Comparison of ENCODE assay signal across 19 mouse cellular contexts in the genomic region with DNA sequence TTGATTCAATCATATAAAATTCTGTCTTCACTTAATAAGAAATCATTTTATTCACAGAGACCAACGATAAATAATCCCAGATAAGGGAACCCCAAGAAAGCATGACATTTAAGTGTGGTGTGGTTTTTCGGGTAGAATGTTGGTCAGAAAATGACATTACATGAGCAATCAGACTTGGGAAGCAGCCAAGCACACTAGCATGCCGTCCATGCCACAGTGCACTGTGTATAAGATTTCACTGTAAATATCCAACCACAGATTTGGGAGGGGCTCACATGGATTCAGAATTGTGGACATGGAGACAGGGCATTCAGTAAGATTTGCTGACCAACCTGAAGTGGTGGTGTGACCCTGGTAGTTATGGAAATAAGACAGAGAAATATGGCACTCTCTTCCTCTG.
"Had no signal": no experiment of that assay in that cellular context is flagged by ENCODE, and none has a peak within 500 bp of the region (broad histone marks: within the 10 kb centered on the region; RNA-seq: fewer than 3 reads in every experiment).

No protein-coding gene starts in this region.

- H3K27me3 ChIP-seq: liver, embryonic 15.5 days; megakaryocyte, embryonic 14.5 days; midbrain, embryonic 13.5 days; midbrain, embryonic 15.5 days; neural tube, embryonic 12.5 days had no signal

- H3K4me1 ChIP-seq: liver, embryonic 15.5 days; megakaryocyte, embryonic 14.5 days; midbrain, embryonic 13.5 days; midbrain, embryonic 15.5 days; neural tube, embryonic 12.5 days had no signal

- ATAC-seq: liver, postnatal 0 days; midbrain, embryonic 13.5 days; midbrain, embryonic 15.5 days had no signal

- H3K36me3 ChIP-seq: liver, embryonic 15.5 days; midbrain, embryonic 13.5 days; midbrain, embryonic 15.5 days; neural tube, embryonic 12.5 days had no signal

- H3K4me2 ChIP-seq: liver, embryonic 15.5 days; midbrain, embryonic 11.5 days; midbrain, embryonic 13.5 days; midbrain, embryonic 15.5 days; neural tube, embryonic 12.5 days had no signal

- DNase-seq: liver, postnatal 0 days; lung, adult 2 months; lung, postnatal 14 days; lung, postnatal 36 days; retina, postnatal 1 day; right cerebral cortex, adult 18-20 months; right cerebral cortex, postnatal 25 days; right cerebral cortex, postnatal 4 days; spleen, adult 18-20 months; thymus, adult 2 months; thymus, postnatal 25 days; thymus, postnatal 4 days had no signal

- H3K9ac ChIP-seq: liver, embryonic 15.5 days; liver, postnatal 0 days; midbrain, embryonic 13.5 days; midbrain, embryonic 15.5 days; neural tube, embryonic 12.5 days had no signal

- H3K27ac ChIP-seq: liver, embryonic 15.5 days; macrophage; midbrain, embryonic 13.5 days; midbrain, embryonic 15.5 days; neural tube, embryonic 12.5 days had no signal

- H3K4me3 ChIP-seq: liver, embryonic 15.5 days; megakaryocyte, embryonic 14.5 days; midbrain, embryonic 13.5 days; midbrain, embryonic 15.5 days; neural tube, embryonic 12.5 days had no signal

- H3K9me3 ChIP-seq: liver, embryonic 15.5 days; midbrain, embryonic 13.5 days; midbrain, embryonic 15.5 days; neural tube, embryonic 12.5 days had no signal
